ENCODE assay signal across 8 mouse cellular contexts in genomic region chr5:151369306-151369721, GRCm38 (mm10). TPM values are rescaled to one million over a fixed set of nuclear protein-coding genes. Genes with fewer than 3 reads are reported as not detected.
DNase-seq lines count a peak whose midpoint lies in the region; ATAC-seq lines count a peak whose summit lies in the region.

No protein-coding gene starts in this region.

- no peaks in the 10 kb centered on the region for H3K9me3 ChIP-seq in neural tube, embryonic 11.5 days (ENCODE audit: control insufficient read depth, low read length)
- no peaks in the 10 kb centered on the region for H3K9me3 ChIP-seq in forebrain, embryonic 15.5 days

- peak overlapping the region; percentile 47 for H3K4me2 ChIP-seq in neural tube, embryonic 11.5 days (ENCODE audit: low read depth)
- H3K4me2 ChIP-seq in forebrain, embryonic 15.5 days (replicated peaks): peak overlapping the region; percentile 72

- peak overlapping the region; percentile 44 for H3K4me3 ChIP-seq in neural tube, embryonic 11.5 days (ENCODE audit: low read depth, low read length)
- peak overlapping the region; percentile 68 for H3K4me3 ChIP-seq in forebrain, embryonic 15.5 days

- peak overlapping the region; percentile 64 for H3K9ac ChIP-seq in neural tube, embryonic 11.5 days (ENCODE audit: low read length)
- peak overlapping the region; percentile 87 for H3K9ac ChIP-seq in forebrain, embryonic 15.5 days (replicated peaks)

- H3K4me1 ChIP-seq in neural tube, embryonic 11.5 days (ENCODE audit: control insufficient read depth, insufficient read depth, low read length): no peaks in the 10 kb centered on the region; the same call in 1 of the 2 replicates
- peaks cover 16% of the 10 kb centered on the region for H3K4me1 ChIP-seq in forebrain, embryonic 15.5 days

- DNase-seq in neural tube, embryonic 11.5 days (ENCODE audit: low spot score): no peak
- no peak for DNase-seq in neural tube, embryonic 10.5 days (ENCODE audit: extremely low spot score, low spot score)
- DNase-seq in c-Kit-negative CD71-positive TER-119-positive erythroid progenitor cells, embryonic 14.5 days (ENCODE audit: low read depth, low spot score): peak; percentile 38
- DNase-seq in kidney, adult 8-10 months: peak; percentile 33 to 35
- peak; percentile 7 for DNase-seq in lung, postnatal 25 days (ENCODE audit: low spot score)
- no peak for DNase-seq in right cerebral cortex, adult 18-20 months

- no peaks in the 10 kb centered on the region for H3K27me3 ChIP-seq in neural tube, embryonic 11.5 days (ENCODE audit: control insufficient read depth, insufficient read depth, low read length)
- H3K27me3 ChIP-seq in forebrain, embryonic 15.5 days: no peaks in the 10 kb centered on the region

- WGBS in neural tube, embryonic 11.5 days: 64% methylated on average over 5 of the region's 5 CpGs
- 58% methylated on average over 5 of the region's 5 CpGs for WGBS in forebrain, embryonic 15.5 days

- H3K36me3 ChIP-seq in neural tube, embryonic 11.5 days (ENCODE audit: control insufficient read depth, insufficient read depth, low read length): no peaks in the 10 kb centered on the region
- no peaks in the 10 kb centered on the region for H3K36me3 ChIP-seq in forebrain, embryonic 15.5 days

- ATAC-seq in neural tube, embryonic 11.5 days (ENCODE audit: insufficient read depth, low FRiP score, low TSS enrichment): no peak
- ATAC-seq in forebrain, embryonic 15.5 days (replicated peaks): no peak
- ATAC-seq in frontal cortex, adult (ENCODE audit: low TSS enrichment): no peak

- peak overlapping the region; percentile 83 for H3K27ac ChIP-seq in neural tube, embryonic 11.5 days (ENCODE audit: low read depth, low read length)
- peak overlapping the region; percentile 98 for H3K27ac ChIP-seq in forebrain, embryonic 15.5 days (replicated peaks)

RNA-seq across cellular contexts. Expression of gene Gm42906, which starts 58.6 kb away (rescaled TPM):
- polyA plus RNA-seq in neural tube, embryonic 11.5 days (2014; fragmentation: Nextera tagmentation; extraction: Ambion mirVana): not detected in 2 replicates
- polyA plus RNA-seq in forebrain, embryonic 15.5 days (2015; fragmentation: Nextera tagmentation; extraction: Ambion mirVana): not detected in 2 replicates

Comparison
In these comparisons a context has a peak if more than half of its experiments do, and no peak if none do; other contexts are left out.
1. DNase-seq: peak in c-Kit-negative CD71-positive TER-119-positive erythroid progenitor cells, embryonic 14.5 days (single experiment), kidney, adult 8-10 months (2 of 2) and lung, postnatal 25 days (single experiment); none in neural tube, embryonic 11.5 days (single experiment), neural tube, embryonic 10.5 days (single experiment) and right cerebral cortex, adult 18-20 months (single experiment).